Mouse (Mus musculus) gastrocnemius, postnatal 4 days (tissue): Measurements from ENCODE around the gene Lrpprc. TPM values are rescaled to one million over a fixed set of nuclear protein-coding genes. Genes with fewer than 3 reads are reported as not detected.

Experiments
- DNase-seq, 2 experiments: peaks; one replicate each; pipeline ENCODE4 v3.0.0; 2021 to 2022; ENCODE audit warnings: low spot score in 2 of 2, mixed read lengths in 2 of 2
- total RNA-seq, 2 experiments: library from RNA; stranded (reverse); gene quantifications; 2 replicates each; pipeline ENCODE4 v1.2.3; 2021

Lrpprc gene
- total RNA-seq, 2 experiments from 2014 or later: 56.8 to 61.6 TPM

DNA sequence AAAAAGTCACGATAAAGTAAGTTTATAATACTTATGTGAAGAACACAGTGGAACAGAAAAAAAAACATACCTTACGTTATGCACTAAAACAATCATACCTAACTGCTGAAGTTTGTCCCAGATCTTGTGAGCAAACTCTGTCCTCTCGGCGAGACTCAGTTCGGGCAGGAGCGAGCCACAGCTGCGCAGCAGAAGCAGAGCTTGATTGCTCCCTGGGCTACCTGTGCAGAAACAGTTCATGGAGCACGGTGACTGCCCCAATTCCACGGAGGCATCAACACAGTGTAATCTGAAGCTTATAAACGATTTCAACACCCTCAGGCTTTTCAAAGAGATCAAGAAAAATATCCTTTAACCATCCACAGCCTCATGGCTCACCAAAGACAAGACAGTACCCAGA is 15.3 kb downstream of the Lrpprc start:
- DNase-seq: no peak

GRCm38 (mm10) chr17:84771882-84772281 is 18.7 kb downstream of the Lrpprc start:
- no peak for DNase-seq

DNA sequence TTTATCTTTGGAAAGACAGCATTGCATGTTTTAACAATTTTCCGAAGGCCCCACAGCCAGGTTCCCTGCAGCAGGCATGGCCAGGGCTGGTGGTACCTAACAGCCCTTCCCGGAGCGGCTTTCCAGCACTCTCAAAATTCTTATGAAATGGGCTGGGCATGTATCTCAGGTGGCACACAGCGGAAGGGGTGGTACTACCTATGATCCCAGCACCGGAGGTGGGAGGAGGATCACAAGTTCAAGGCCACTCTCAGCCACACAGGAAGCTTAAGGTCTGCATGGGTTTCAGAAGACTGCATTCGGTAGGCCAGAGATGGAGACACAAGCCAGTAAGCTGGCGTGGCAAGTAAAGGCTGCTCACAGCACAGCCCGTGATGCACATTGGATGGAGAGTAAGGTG is 31.6 kb downstream of the Lrpprc start:
- no peak for DNase-seq

DNA sequence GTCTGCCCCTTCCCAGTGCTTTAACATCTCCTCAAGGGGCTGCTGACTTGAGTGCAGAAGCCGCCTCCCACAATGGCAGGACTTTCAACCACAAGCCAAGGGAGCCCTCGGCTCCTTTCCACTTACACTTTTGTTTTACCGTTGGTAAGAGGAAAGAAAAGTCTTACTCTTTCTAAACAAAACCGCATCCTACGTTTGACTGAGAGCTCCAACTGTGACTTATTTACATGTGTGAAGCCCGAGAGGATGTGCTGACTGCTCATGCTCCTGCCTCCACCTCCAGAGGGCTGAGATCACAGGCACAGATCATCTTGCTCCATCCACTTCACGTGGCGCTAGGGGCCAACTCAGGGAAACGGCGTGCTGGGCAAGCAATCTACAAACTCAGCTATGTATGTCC is 32.2 kb downstream of the Lrpprc start:
- no peak for DNase-seq

- DNase-seq: no peak
Observed at GRCm38 (mm10) chr17:84756090-84756489, 34.5 kb downstream of the Lrpprc start.

- no peak for DNase-seq
Observed at GRCm38 (mm10) chr17:84753489-84753888, 37.1 kb downstream of the Lrpprc start.

- no peak for DNase-seq
Observed at GRCm38 (mm10) chr17:84752286-84752685, 38.3 kb downstream of the Lrpprc start.

- no peak for DNase-seq
Observed at GRCm38 (mm10) chr17:84751630-84752191, 38.9 kb downstream of the Lrpprc start.

DNA sequence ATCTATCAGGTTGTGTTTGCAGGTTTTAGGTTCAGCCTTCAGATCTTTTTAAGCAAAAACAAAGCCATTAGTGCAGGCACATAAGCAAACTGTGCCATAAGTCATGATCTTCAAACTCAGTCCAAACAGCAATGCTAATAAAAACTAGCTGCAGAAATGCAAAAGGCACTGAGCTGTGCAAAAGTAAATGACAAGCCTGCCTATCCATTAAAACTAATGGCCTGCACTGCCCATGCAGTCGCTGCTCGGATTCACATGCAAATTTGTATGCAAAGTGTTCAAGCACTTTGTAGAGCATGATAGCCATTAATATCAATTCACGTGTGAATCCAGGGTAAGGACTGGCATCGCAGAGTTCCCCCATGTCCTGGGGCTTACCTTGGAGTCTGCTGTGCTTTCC is 40.5 kb downstream of the Lrpprc start:
- DNase-seq: no peak

DNA sequence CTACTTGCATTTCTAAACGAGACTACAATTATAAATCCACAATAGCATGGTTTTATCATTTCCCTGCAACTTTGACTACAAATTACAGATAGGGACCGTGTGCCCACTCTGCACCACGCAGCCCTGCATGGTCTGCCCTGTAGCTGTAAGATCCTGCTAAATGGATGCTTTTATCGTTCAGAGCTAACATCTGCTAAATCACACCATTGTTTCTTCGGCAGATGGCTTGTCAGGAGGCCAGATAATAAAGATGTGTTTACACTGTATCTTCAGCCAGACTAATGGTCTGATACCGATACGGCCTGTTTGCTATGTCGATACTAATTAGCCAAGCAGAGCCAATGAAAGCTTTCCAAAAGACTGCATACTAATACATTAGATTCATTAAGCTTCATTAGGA is 41.3 kb downstream of the Lrpprc start:
- DNase-seq: no peak

DNA sequence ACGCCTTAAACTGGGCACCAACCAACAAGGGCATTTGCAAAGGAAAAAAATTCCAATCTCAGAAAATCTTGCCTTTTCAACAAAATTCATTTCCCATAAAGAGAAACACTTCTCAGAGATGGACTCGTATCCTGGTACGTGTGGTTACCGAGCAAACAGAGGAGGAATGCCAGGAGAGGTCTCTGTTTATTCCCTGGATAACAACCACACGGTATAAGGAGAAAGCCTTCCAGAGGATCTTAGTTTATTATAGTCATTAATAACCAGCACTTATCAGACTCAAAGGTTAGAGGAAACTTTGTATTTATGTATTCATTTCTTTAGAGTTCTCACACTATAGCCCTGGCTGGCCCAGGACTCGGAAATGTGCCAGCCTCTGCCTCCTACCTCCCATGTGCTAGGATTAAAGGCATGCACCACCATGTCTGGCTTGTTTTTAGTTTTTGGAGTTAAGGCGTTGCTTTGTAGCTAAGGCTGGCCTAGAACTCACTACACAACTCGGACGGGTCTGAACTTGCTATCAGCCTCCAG is 42.4 kb downstream of the Lrpprc start:
- no peak for DNase-seq

DNA sequence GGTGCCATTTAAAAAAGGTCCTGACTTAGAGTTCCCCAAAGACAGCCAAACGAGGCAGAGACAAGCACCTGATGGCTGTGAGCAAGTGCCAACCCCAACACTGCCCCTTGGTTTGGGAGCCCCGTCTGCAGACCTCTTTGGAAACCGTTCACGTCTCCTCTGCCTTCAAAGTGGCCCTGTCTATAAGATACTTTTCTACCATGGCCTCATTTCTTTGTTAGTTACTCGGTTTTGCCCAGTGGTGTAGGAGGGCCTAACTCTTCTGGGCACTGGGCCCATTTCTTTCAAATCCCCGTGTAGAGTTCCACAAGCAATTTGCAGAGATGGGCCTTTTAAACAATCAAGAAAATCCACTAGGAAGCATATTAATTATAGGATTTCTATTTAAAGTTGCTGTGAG is 43.4 kb downstream of the Lrpprc start:
- DNase-seq: no peak

- no peak for DNase-seq
Observed at GRCm38 (mm10) chr17:84745001-84745400, 45.6 kb downstream of the Lrpprc start.

DNA sequence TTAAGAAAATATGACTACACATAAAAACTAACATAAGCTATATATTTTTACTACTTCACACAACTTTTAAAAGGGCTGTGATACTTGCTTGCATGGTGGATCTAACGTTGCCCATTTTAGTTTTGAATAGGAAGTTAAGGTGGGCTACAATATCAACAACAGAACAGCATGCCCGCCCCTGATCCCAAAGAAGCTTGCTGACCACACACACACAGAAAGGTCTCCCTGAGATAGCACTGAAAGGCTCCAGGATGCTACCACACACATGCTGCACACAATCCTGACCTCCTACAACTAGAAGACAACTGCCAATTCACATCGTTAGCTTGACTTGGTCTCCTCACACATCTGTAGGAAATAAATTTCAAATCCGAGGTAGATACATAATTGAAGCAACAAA is 46.3 kb downstream of the Lrpprc start:
- DNase-seq: no peak

DNA sequence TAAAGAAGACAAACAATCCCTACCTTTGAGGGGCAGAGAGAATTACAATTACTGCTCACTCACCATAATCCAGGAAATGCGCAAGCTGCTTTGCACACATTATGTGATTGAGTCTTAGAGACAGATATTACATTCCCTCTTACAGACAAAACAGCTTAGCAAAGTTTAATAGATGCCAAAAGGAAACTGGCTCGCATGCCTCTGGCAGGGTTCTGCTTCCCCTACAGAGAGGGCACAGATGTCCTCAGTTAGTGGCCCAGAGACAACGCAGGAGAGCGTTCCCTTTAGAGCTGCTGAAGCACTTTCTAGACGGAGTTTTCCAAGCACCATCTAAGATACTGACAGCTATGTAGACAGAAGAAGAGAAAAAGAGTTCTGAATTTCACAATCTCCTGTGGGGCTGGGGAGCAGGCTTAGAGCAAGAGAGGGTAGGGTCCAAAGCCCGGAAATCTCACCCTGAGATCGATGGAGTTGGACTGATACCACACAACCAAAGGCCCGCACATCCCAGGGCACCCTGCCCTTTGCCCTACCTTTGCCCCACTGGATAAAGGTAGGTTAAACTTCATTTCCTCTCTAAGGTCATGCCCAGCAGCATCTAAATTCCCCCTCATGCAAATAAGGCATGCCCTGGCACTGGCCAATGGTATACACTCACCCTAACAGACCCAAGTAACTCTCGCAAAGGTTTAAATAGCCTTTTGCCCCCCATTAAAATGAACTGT is 52.4 kb downstream of the Lrpprc start:
- no peak for DNase-seq

DNA sequence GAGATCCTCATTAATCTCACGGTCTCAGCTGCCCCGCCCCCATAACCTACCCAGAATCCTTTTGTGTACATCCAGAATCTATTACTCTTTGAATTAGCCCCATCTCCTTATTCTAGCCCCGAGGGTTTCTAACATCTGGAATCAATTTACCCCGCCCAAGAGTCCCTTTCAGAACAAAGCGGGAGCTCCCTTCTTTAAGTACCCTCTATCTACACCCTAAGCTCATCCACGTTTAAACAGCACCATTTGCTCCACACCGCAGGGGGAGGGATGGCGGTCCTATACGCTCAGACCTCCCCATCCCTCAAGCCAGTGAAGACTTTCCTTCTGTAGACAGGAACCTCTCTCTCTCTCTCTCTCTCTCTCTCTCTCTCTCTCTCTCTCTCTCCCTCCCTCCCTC is 53.9 kb downstream of the Lrpprc start:
- no peak for DNase-seq

DNA sequence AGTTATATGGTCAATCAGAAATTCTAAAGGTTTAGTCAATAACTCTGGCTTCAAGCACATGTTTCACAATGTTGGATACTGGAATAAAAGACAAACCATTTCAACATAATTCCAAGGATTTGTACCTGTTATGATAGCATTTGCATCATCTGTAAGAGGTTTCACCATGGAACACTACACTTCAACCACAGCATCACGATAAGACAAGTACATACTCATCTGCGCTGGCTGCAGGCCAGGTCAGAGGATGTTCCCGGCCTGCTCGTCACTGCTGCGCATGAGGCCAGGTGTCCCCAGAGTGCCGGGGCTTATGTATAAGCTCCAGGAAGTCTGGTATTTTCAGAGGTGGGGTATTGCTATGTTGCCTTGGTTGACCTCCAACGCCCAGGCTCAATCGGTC is 58.0 kb downstream of the Lrpprc start:
- DNase-seq: no peak

DNA sequence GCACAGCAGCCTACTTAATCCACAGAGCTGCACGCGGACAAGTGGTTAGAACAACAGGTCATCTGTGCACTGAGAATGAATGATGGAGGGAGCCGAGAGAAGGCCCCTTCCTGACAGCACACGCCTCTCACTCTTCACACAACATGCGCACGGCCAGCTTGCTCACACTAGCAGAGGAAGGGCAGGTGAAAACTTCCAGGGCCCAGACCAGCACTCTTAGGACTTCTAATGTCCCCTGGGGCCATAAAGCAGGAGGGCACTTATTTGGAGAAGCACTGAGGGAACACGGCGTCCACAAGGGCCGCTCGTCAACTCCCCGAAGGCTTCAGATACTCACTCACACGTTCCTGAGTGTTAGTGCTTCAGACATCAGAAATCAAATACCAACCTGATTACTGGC is 59.2 kb downstream of the Lrpprc start:
- no peak for DNase-seq

DNA sequence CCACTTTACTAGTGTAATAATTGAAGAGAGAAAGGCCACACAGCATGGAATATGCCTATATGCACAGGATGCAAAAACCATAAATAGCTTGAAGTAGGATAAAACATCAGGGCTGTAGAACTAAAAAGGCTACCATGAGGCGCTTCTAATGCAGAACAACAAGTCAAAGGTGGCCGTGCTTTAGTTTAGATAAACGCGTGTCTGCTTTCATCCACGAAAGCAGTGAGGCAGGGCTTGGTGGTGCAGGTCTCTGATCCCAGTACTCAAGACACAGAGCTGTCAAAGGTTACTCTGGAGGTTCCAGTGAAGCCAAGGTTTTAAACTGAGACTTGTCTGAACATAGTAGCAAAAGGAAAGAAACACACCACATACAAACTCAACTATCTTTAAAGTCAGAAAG is 61.4 kb downstream of the Lrpprc start:
- DNase-seq: no peak

DNA sequence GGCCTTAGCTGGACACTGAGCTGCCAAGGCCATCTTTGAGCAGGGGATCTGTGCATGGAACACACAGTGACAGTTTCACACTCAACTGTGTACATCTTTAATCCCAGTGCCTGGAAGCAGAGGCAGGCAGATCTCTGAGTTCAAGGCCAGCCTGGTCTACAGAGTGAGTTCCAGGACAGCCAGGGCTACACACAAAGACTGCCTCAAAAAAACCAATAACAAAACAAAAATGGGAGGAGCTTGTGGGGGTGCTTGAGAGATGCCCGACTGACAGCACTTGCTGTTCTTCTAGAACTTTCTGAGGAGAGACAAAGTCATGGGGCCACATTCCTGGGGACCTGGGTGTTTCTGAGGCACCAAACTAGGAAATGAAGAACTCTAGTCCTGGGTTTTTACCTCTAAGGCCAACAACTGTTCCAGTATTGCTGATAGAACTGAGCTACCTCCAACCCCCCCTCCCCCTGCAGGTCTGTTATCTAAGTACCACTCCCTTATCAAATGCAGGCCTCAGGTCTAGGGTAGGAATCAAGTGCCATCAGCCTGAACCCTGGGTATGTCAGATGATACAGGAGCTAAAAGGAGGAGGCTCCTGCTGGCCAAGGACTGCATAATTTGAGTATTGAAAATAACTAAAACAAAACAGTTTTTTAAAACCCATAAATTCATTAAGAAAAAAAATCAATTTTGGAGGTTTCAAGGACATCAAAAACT is 62.2 kb downstream of the Lrpprc start:
- DNase-seq: no peak

GRCm38 (mm10) chr17:84725163-84725562 is 65.4 kb downstream of the Lrpprc start:
- DNase-seq: no peak

- no peak for DNase-seq
Observed at GRCm38 (mm10) chr17:84724028-84724427, 66.6 kb downstream of the Lrpprc start.
